Mouse (Mus musculus) hindlimb bud, embryonic 11.5 days (tissue): Measurements from ENCODE around the gene Wbp2nl.
A peak's percentile ranks its signal among the peaks of the same experiment; 100 is the strongest.

Experiments
- DNase-seq: peaks from one replicate; pipeline ENCODE4 v3.0.0-alpha.2; 2012; ENCODE audit warnings: low read depth, low spot score; ENCODE audit errors: extremely low spot score

Wbp2nl gene

GRCm38 (mm10) chr15:82298764-82299561 is at the start of gene Wbp2nl:
Gene Wbp2nl (plus strand): TSS chr15:82298954.
- no peak for DNase-seq

GRCm38 (mm10) chr15:82251579-82251978 is 47.2 kb upstream of the Wbp2nl start:
- DNase-seq = no peak

GRCm38 (mm10) chr15:82252097-82252496 is 46.7 kb upstream of the Wbp2nl start, which contains the start of gene 1500009C09Rik:
Gene 1500009C09Rik (plus strand): TSS chr15:82252397.
- no peak for DNase-seq

- DNase-seq = no peak
Measured at GRCm38 (mm10) chr15:82255248-82255647, 43.5 kb upstream of the Wbp2nl start.

- DNase-seq = no peak
Measured at GRCm38 (mm10) chr15:82255944-82256383, 42.8 kb upstream of the Wbp2nl start.

- peak; percentile 60 for DNase-seq
Measured at GRCm38 (mm10) chr15:82259510-82259909, 39.2 kb upstream of the Wbp2nl start.

- DNase-seq = no peak
Measured at GRCm38 (mm10) chr15:82266356-82266755, 32.4 kb upstream of the Wbp2nl start.

- DNase-seq = no peak
Measured at GRCm38 (mm10) chr15:82268185-82268584, 30.6 kb upstream of the Wbp2nl start.

- no peak for DNase-seq
Measured at GRCm38 (mm10) chr15:82268783-82269182, 30.0 kb upstream of the Wbp2nl start.

GRCm38 (mm10) chr15:82271201-82271600 is 27.6 kb upstream of the Wbp2nl start:
- peak; percentile 41 for DNase-seq

- no peak for DNase-seq
Measured at GRCm38 (mm10) chr15:82272295-82272694, 26.5 kb upstream of the Wbp2nl start.

- no peak for DNase-seq
Measured at GRCm38 (mm10) chr15:82274593-82274926, 24.2 kb upstream of the Wbp2nl start, which contains the start of gene Sept3. Gene Sept3 (plus strand): TSS chr15:82274893.

- no peak for DNase-seq
Measured at GRCm38 (mm10) chr15:82274927-82275901, 23.5 kb upstream of the Wbp2nl start.

- no peak for DNase-seq
Measured at GRCm38 (mm10) chr15:82277591-82277990, 21.2 kb upstream of the Wbp2nl start.

- DNase-seq = no peak
Measured at GRCm38 (mm10) chr15:82280638-82281037, 18.1 kb upstream of the Wbp2nl start.

GRCm38 (mm10) chr15:82286157-82286556 is 12.6 kb upstream of the Wbp2nl start:
- DNase-seq = no peak

GRCm38 (mm10) chr15:82290252-82290651 is 8.5 kb upstream of the Wbp2nl start:
- DNase-seq = no peak

- DNase-seq = no peak
Measured at GRCm38 (mm10) chr15:82292851-82293250, 5.9 kb upstream of the Wbp2nl start.

GRCm38 (mm10) chr15:82293271-82293711 is 5.5 kb upstream of the Wbp2nl start:
- no peak for DNase-seq

GRCm38 (mm10) chr15:82294059-82294458 is 4.7 kb upstream of the Wbp2nl start:
- no peak for DNase-seq

- DNase-seq = no peak
Measured at GRCm38 (mm10) chr15:82307107-82307506, 8.4 kb downstream of the Wbp2nl start.
